Mouse (Mus musculus): Measurements from ENCODE around the gene Plcd3. TPM values are rescaled to one million over a fixed set of nuclear protein-coding genes. Genes with fewer than 3 reads are reported as not detected.

Plcd3 gene
- total and polyA plus RNA-seq, 2 experiments from 2014 or later = 16.3 to 38.9 TPM

- no peak for ATAC-seq (ENCODE audit: insufficient read depth, low read depth)
- no peaks in the 10 kb centered on the region for H3K27me3 ChIP-seq (ENCODE audit: control insufficient read depth, insufficient read depth, low read length)
- H3K4me2 ChIP-seq (ENCODE audit: low read depth, low read length) = no peak overlapping the region
- H3K9me3 ChIP-seq (replicated peaks; ENCODE audit: control insufficient read depth, low read length) = no peaks in the 10 kb centered on the region
- H3K27ac ChIP-seq (ENCODE audit: low read depth) = no peak overlapping the region
- no peak overlapping the region for H3K4me3 ChIP-seq (ENCODE audit: low read depth, low read length)
- peaks cover 19% of the 10 kb centered on the region for H3K4me1 ChIP-seq (ENCODE audit: control insufficient read depth, insufficient read depth)
- 60% methylated on average over 8 of the region's 8 CpGs for WGBS
- no peak overlapping the region for H3K9ac ChIP-seq (replicated peaks; ENCODE audit: low read depth, low read length)
- H3K36me3 ChIP-seq (replicated peaks; ENCODE audit: control insufficient read depth, insufficient read depth, low read length) = 0 out of 2 replicates have a peak, but pooled peaks cover 12% of the 10 kb centered on the region
- DNase-seq (ENCODE audit: low spot score) = no peak
- TF ChIP-seq EP300 (IDR thresholded peaks at IDR 0.05; ENCODE audit: low read depth) (no peak), CTCF (IDR thresholded peaks at IDR 0.05; ENCODE audit: low read depth) (no peak)
Measured at GRCm38 (mm10) chr11:103136039-103136577, 34.6 kb upstream of the Plcd3 start.

GRCm38 (mm10) chr11:103134221-103134620 is 32.8 kb upstream of the Plcd3 start:
- Histone ChIP-seq H3K27me3 (ENCODE audit: control insufficient read depth, insufficient read depth, low read length) (no peaks in the 10 kb centered on the region), H3K4me3 (ENCODE audit: low read depth, low read length) (no peak overlapping the region), H3K36me3 (replicated peaks; ENCODE audit: control insufficient read depth, insufficient read depth, low read length) (peaks cover 5% of the 10 kb centered on the region; the same call in 1 of the 2 replicates), H3K27ac (ENCODE audit: low read depth) (peak overlapping the region; percentile 86), H3K4me2 (ENCODE audit: low read depth, low read length) (no peak overlapping the region), H3K4me1 (ENCODE audit: control insufficient read depth, insufficient read depth) (peaks cover 17% of the 10 kb centered on the region; the same call in 1 of the 2 replicates), H3K9ac (replicated peaks; ENCODE audit: low read depth, low read length) (no peak overlapping the region), H3K9me3 (replicated peaks; ENCODE audit: control insufficient read depth, low read length) (no peaks in the 10 kb centered on the region)
- no peak for TF ChIP-seq EP300 (IDR thresholded peaks at IDR 0.05; ENCODE audit: low read depth)
- no peak for TF ChIP-seq CTCF (IDR thresholded peaks at IDR 0.05; ENCODE audit: low read depth)
- DNase-seq (ENCODE audit: low spot score) = no peak
- WGBS = 61% methylated on average over 3 of the region's 3 CpGs
- ATAC-seq (ENCODE audit: insufficient read depth, low read depth) = no peak

DNA sequence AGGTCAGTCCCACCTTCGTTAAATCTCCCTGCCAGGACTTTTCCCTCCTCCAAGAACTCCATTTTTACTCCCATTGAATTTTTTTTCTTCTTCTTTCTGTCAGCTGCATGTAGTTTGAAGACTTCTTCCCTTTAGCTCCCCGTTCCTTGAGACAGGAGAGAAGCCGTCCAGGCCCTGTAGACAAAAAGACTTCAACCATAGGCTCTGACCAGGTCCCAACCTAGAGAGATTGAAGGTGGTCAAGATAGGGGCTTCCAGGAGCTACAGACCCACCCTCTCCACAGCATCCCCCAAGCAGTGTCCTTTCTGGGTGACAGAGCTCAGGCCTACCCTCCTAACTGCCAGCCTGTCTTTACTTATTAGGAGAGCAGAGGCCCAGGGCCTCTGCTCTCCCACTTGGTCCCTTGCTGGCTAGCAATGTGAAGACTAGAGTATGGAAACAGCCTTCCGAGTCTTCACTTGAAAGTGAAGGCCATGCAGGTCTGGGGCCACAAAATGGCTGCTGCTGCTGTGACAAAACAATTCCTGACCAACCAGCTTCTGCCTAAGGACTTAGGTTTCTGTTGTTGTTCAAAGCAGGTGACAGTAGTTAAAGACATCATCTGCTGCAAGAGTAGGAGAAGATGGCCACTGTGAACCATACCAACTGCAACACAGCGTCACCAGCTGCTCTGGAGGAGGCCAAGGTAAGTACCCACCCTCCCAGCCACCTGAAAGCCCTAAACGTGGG is 32.2 kb upstream of the Plcd3 start:
- DNase-seq (ENCODE audit: low spot score) (no peak), ATAC-seq (ENCODE audit: insufficient read depth, low read depth) (no peak)
- no peaks in the 10 kb centered on the region for H3K27me3 ChIP-seq (ENCODE audit: control insufficient read depth, insufficient read depth, low read length)
- peak overlapping the region; percentile 24 for H3K9ac ChIP-seq (replicated peaks; ENCODE audit: low read depth, low read length)
- no peaks in the 10 kb centered on the region for H3K9me3 ChIP-seq (replicated peaks; ENCODE audit: control insufficient read depth, low read length)
- peak overlapping the region; percentile 52 for H3K4me2 ChIP-seq (ENCODE audit: low read depth, low read length)
- WGBS = 52% methylated on average over 6 of the region's 6 CpGs
- peaks cover 17% of the 10 kb centered on the region; the same call in 1 of the 2 replicates for H3K4me1 ChIP-seq (ENCODE audit: control insufficient read depth, insufficient read depth)
- peak overlapping the region; percentile 86 for H3K27ac ChIP-seq (ENCODE audit: low read depth)
- TF ChIP-seq CTCF (IDR thresholded peaks at IDR 0.05; ENCODE audit: low read depth) (no peak), EP300 (IDR thresholded peaks at IDR 0.05; ENCODE audit: low read depth) (no peak)
- H3K4me3 ChIP-seq (ENCODE audit: low read depth, low read length) = 0 out of 2 replicates have a peak overlapping the region, but pooled peaks have one; percentile 17
- H3K36me3 ChIP-seq (replicated peaks; ENCODE audit: control insufficient read depth, insufficient read depth, low read length) = no peaks in the 10 kb centered on the region; the same call in 1 of the 2 replicates

- under 1% methylated on average over 38 of the region's 58 CpGs for WGBS
- Histone ChIP-seq H3K36me3 (replicated peaks; ENCODE audit: control insufficient read depth, insufficient read depth, low read length) (no peaks in the 10 kb centered on the region; the same call in 1 of the 2 replicates), H3K9ac (replicated peaks; ENCODE audit: low read depth, low read length) (peak overlapping the region; percentile 100), H3K9me3 (replicated peaks; ENCODE audit: control insufficient read depth, low read length) (no peaks in the 10 kb centered on the region), H3K27ac (ENCODE audit: low read depth) (peak overlapping the region; percentile 100), H3K4me2 (ENCODE audit: low read depth, low read length) (peak overlapping the region; percentile 92), H3K27me3 (ENCODE audit: control insufficient read depth, insufficient read depth, low read length) (no peaks in the 10 kb centered on the region), H3K4me3 (ENCODE audit: low read depth, low read length) (peak overlapping the region; percentile 100), H3K4me1 (ENCODE audit: control insufficient read depth, insufficient read depth) (peaks cover 17% of the 10 kb centered on the region; the same call in 1 of the 2 replicates)
- DNase-seq (ENCODE audit: low spot score) (peak; percentile 99), ATAC-seq (ENCODE audit: insufficient read depth, low read depth) (peak; percentile 93)
- TF ChIP-seq EP300 (IDR thresholded peaks at IDR 0.05; ENCODE audit: low read depth) (peak; percentile 85), CTCF (IDR thresholded peaks at IDR 0.05; ENCODE audit: low read depth) (no peak)
Measured at GRCm38 (mm10) chr11:103132576-103133455, 31.4 kb upstream of the Plcd3 start.
